Mouse (Mus musculus) layer of hippocampus, postnatal 14 days (tissue): ENCODE measurements around the gene Sorcs2. TPM values are rescaled to one million over a fixed set of nuclear protein-coding genes. Genes with fewer than 3 reads are reported as not detected.

Experiments
- DNase-seq, 2 experiments: peaks; one replicate each; pipeline ENCODE4 v3.0.0; 2021 to 2022; ENCODE audit warnings: low spot score in 2 of 2, mixed read lengths in 1 of 2
- total RNA-seq, 2 experiments: library from RNA; stranded (reverse); gene quantifications; 2 replicates each; pipeline ENCODE4 v1.2.3; 2021

Sorcs2 gene
- total RNA-seq, 2 experiments from 2014 or later: 54.7 to 58.8 TPM

- DNase-seq: no peak
Observed at GRCm38 (mm10) chr5:36139766-36140165, 258.2 kb downstream of the Sorcs2 start.

- DNase-seq: no peak
Observed at GRCm38 (mm10) chr5:36135874-36136542, 261.9 kb downstream of the Sorcs2 start.

- no peak for DNase-seq
Observed at GRCm38 (mm10) chr5:36134302-36134701, 263.6 kb downstream of the Sorcs2 start.

- no peak for DNase-seq
Observed at GRCm38 (mm10) chr5:36133893-36134292, 264.0 kb downstream of the Sorcs2 start.

GRCm38 (mm10) chr5:36130393-36131011 lies 267.4 kb downstream of the Sorcs2 start:
- DNase-seq: peak; percentile 54 to 75

GRCm38 (mm10) chr5:36129661-36130060 lies 268.3 kb downstream of the Sorcs2 start:
- peak; percentile 30 to 31 for DNase-seq

GRCm38 (mm10) chr5:36128513-36128912 lies 269.4 kb downstream of the Sorcs2 start:
- no peak for DNase-seq

GRCm38 (mm10) chr5:36124993-36125392 lies 272.9 kb downstream of the Sorcs2 start:
- no peak for DNase-seq

- DNase-seq: no peak
Observed at GRCm38 (mm10) chr5:36122987-36123386, 275.0 kb downstream of the Sorcs2 start.

- DNase-seq: no peak
Observed at GRCm38 (mm10) chr5:36120931-36121341, 277.0 kb downstream of the Sorcs2 start.

GRCm38 (mm10) chr5:36118061-36118460 lies 279.9 kb downstream of the Sorcs2 start:
- no peak for DNase-seq

- no peak for DNase-seq
Observed at GRCm38 (mm10) chr5:36115519-36115918, 282.4 kb downstream of the Sorcs2 start.

- no peak for DNase-seq
Observed at GRCm38 (mm10) chr5:36113696-36114095, 284.2 kb downstream of the Sorcs2 start.

GRCm38 (mm10) chr5:36112696-36113095 lies 285.2 kb downstream of the Sorcs2 start:
- DNase-seq: no peak

GRCm38 (mm10) chr5:36111516-36111915 lies 286.4 kb downstream of the Sorcs2 start:
- DNase-seq: no peak

- DNase-seq: no peak
Observed at GRCm38 (mm10) chr5:36108339-36108887, 289.5 kb downstream of the Sorcs2 start.

GRCm38 (mm10) chr5:36103483-36103882 lies 294.5 kb downstream of the Sorcs2 start:
- no peak for DNase-seq

- no peak for DNase-seq
Observed at GRCm38 (mm10) chr5:36101129-36101528, 296.8 kb downstream of the Sorcs2 start.

- no peak for DNase-seq
Observed at GRCm38 (mm10) chr5:36100488-36100887, 297.5 kb downstream of the Sorcs2 start.

GRCm38 (mm10) chr5:36099662-36100061 lies 298.3 kb downstream of the Sorcs2 start:
- DNase-seq: no peak

- no peak for DNase-seq
Observed at GRCm38 (mm10) chr5:36096046-36096445, 301.9 kb downstream of the Sorcs2 start.

GRCm38 (mm10) chr5:36090036-36090435 lies 307.9 kb downstream of the Sorcs2 start:
- no peak for DNase-seq

GRCm38 (mm10) chr5:36089243-36089642 lies 308.7 kb downstream of the Sorcs2 start:
- no peak for DNase-seq
